Mouse (Mus musculus): ENCODE measurements at regions not wholly inside any gene's neighbourhood (a gene's known extent, or its start where the extent isn't known, plus 50 kb on each side); places are given as distances from the start of the nearest gene placed in this dataset.

DNA sequence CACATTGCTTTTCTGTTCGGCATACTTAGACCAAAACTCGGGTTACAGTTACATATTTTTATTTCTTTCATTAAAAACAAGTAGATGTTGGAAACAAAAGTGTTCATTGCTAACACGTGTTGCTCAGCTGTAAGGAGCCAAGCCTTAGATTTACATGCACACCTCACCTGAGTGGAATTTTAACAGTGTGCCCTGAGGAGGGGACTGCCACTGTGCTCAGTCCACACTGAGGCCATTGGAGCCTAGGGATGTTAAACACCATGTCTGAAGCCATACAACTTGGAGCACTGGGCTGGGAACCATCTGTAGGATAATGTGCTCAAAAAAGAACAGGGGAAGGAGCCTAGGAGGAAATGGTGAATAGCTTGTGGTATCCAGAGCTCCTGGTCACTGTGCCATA lies 233.5 kb downstream of the Irs2 start:
- no peak for DNase-seq (ENCODE audit: low read depth, low spot score)

DNA sequence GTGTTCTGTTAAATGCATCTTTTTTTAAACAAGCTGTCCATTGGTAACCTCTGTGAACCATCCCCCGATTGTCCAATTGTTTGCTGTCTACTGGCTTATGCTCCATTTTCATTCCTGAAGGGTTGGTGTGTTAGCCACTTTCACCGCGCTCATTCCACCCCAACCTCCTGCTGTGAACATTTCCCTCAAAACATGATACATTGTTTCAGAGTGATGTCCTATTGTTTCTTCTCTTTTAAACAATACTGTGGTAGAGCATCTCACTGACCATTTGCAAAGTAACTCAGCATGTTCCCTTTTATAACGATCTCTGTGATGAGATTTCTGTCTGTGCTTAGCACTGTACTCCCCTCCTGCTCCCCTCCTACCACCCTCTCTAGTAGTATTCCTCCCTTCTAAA lies 240.1 kb downstream of the Irs2 start:
- no peak for DNase-seq (ENCODE audit: low read depth, low spot score)

DNA sequence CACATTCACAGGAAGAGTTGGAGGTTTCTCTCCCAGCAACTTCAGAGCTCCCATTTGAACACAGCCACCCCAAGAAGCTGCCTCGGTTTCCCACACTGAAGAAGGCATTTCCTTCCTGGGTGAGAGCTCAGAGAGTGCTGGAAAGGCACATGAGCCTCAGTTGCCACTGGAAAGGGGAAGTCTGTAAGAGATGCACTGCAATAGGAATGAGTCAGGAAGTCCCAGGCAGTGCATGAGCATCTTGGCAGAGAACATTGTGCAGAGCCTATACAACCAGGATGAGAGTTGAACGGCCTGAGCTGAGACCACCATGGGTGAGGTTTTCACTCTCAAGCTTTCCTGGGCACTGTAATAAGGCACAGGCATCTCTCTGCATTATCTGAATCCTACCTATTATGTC lies 244.4 kb downstream of the Irs2 start:
- no peak for DNase-seq (ENCODE audit: low read depth, low spot score)

DNA sequence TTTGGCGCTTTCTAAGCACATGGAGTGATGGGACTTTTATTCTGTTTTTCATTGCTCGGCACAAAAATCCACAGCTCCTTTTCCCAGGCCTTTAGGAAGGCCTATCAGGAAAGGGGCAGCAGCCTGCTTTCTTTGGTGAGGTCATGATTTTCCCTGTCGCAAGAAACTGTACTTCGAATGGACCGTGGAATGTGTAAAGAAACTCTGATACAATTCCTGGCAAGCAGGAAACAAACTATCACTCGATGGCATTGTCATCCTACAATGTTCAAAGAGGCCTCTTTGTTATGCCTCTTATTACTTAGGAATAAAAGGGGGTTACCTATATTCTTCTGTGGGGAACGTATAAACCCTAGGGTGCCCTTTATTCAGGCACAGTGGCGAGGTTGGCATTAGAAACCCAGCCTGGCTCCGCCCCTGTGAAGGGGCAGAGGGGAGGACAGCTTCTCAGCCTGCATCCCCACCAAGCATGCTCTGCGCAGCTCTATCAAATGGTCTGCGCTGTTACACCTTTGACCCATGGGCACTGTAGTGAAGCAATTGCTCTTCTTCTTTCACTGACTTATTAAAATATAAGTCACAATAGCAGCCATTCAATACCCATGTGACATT lies 246.5 kb downstream of the Irs2 start:
- no peak for DNase-seq (ENCODE audit: low read depth, low spot score)

DNA sequence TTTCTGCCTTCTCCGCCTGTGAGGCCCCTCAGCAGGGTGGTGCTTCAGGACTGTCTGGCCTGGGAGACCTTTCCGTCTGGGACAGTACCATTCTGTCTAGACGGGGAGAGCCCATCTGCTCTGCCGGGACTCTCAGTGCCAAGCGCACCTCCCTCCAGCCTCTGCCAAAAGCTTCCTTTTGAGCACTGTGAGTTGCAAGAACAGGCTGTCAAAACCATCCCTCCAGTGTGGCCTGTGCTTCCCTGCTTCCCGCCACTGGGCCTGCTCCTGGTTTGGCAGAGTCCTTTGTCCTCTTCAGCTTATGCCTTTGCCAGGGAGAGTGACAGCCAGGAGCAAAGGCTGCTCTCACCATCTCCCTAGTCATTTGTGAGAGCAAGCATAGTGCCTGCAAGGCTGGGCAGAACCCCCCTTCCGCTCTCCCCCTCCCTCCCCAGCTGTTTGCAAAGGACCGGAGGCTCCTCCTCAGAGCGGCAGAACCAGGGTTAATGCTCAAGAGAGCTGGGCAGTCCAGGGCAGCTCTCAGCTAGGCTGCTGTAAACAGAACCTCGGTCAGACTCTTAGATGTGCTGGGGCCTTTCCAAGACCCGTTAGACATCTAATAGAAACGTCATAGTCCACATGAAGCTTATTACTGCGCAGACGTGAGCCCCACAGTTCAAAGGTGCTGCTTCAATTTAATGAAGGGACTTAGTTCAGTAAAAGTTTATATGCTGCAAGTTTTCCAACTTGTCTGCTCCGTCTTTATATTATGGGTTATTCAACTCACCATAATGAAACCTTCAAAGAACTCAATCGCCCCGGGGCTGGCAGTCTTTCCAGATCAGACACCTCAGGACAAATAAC lies 247.2 kb downstream of the Irs2 start:
- no peak for DNase-seq (ENCODE audit: low read depth, low spot score)

DNA sequence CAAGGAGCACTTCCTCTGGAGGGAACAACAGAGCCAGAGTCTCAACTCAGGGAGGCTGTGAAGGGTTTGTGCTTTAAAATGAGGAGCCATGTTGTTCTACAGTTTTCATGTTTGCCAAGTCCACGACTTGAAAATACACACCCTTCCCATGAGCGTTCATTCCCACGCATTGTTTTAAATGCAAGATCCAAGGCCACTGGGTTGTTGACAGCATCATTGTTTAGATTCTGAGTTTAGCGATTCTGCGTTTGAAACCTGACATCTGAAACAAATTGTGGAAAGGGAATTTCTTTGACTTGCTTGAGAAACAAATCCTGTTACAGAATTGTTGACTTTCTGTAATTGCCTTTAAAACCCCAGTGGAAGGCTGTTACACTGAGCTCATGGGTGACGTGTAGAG lies 248.0 kb downstream of the Irs2 start:
- DNase-seq (ENCODE audit: low read depth, low spot score): no peak

DNA sequence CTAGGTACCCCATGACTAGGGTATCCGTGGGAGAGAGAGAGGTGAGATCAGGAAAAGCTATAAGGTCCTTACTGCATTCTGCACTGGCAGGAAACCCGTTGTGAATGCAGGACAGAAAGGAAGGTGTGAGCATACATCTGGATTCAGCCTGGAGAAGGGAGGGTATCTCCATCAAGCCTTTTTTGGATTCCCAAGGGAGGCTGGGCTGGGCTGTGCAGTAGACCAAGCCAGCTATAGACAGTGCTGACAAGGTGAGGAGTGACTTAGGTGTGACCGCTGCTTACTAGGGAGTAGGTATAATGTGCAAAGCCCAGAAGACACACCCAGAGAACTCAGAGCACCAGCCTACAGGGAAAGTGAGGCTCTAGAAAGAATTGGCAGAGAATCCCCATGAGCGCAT lies 250.1 kb downstream of the Irs2 start:
- DNase-seq (ENCODE audit: low read depth, low spot score): no peak

DNA sequence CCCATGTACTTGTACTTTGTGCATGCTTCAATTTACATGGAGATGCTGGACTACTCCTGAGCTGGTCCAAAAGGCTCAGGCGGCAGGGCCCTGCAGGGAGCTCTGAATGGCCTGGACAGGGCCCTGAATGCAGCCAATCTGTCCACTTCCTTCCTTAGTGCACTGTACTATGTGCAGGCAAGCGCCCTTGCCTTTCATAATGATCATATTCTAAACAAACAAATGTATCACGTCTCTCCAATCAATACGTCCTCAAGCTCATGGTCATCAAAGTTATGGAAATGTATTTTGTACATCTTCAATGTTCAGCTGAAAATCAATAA lies 253.3 kb downstream of the Irs2 start:
- DNase-seq (ENCODE audit: low read depth, low spot score): no peak

DNA sequence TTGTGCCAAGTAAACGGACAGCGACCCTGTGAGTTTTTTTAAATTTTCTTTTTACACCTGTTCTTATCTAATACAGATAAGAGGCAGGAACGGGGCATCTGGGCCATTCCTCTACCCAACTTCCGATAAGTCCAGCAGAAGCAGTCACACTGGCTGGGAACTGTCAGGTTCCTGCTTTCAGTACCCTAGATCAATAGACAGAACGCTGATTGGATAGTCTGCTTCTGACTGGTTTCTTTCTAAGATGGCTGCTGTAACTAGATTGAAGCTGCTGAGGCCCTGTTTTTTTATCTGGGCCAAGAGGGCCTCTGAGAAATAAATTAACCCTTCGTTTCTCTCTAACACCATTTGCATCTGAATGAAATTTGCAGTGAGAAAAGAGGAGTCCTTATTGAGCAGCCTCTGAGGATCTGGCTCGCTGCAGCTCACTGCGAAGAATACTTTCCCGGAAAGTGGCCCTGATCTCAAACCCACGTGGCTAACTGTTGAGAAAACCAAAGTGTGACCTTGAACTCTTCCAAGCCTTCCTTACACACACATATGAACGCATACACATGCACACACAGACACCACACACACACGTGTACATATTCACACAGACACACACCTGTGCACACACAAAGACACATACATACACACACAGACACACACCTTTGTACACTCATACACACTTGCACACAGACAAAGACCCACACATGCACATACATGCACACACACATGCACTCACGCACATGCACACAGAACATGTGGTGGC lies 253.8 kb downstream of the Irs2 start:
- DNase-seq (ENCODE audit: low read depth, low spot score): no peak

DNA sequence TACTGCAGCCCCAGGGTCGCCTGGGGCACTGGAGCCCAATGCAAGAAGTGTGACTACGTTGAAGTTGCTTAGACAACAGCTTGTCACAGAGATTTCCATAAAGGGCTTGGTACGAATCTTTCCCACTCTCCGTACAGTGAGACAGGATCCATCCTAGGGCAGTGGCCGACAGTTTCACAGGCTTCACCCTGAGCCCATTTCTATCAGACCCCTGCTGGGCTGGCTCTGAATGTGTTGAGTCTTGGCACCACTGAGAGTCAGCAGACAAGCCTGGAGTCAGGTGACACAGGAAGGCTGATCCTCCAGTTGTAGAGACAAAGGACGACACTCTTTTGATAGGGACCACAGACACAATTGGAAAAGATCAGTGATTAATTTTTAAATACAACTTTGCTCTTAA lies 255.2 kb downstream of the Irs2 start:
- no peak for DNase-seq (ENCODE audit: low read depth, low spot score)

DNA sequence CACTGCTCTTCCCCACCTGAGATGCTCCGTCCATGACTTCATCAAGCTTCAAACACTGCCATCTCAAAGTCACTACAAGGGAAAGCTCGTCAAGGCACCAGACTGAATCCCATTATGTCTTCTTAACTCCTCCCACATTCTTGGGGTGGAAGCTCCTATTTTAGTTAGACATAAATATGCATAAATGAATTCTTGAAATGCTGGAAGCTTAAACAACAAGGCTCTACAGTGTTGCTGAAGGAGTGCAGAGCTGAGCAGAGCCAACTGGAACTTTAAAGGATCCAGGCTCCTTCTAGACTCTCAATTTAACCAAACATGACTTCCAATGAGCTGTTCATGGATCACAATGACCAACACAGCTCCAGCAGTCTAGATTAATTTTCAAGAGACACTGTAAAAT lies 261.1 kb downstream of the Irs2 start:
- DNase-seq (ENCODE audit: low read depth, low spot score): no peak

DNA sequence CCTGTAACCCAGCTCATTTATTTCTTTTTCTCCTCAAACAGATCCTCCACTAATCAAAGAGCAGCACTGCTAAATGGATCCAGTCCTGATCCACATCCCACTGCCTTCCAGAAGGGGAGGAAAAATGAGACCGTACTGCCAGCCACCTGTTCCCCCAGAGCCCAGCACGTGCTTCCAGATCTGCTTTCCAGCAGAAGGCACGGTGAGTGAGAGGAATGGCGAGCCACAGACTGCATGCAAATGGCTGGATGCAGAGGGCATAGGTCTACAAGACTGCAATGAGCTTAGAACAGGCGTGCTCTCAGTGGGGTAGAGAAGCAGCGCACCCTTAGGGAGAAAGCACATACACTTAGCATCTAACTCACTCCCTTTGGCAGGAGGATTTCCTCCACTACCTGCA lies 265.0 kb downstream of the Irs2 start:
- DNase-seq (ENCODE audit: low read depth, low spot score): no peak

DNA sequence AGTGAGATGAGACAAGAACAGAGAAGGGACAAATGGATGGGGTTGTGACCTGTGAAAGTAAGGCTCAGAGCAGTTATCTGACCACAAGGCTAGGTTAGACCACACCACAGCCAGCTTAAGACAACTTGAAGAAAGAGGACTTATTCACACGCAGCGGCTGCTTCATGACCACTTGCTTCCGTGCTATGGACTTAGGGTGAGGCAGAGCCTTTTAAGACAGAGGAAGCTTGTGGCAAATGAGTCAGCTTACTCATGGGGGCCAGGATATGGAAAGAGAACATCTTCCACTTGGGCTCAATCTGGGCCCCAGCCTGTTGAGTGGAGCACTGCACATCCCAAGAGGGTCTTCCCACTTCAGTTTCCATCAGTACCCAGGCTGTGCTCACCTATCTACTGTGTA lies 267.4 kb downstream of the Irs2 start:
- DNase-seq (ENCODE audit: low read depth, low spot score): no peak

DNA sequence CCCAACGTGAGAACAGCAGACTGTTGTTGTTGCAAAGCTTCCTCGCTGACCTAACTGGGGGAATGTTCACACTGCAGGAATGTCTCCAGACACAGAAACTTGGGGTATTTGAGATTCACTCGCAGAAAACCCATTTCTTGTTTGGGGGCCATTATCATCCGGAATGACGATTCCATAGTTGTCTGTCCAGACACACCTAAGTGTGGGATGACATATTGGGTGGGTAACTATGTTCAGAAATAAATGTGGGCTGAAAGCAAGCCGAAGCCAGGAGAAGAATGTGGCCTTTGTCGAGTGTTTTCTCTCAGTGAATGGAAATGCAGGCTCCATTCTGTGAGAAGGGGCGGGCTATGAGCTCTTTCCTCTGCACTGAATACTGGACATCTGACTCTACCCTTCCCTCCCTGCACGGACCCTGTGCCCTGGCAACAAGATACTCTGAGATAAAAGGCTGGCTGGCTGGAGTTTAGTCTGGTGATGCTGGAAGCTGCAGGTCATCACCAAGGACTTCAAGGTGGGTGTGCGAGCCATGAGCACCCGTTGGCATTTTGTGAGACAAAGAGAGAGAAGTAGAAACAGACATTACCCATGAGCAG lies 269.7 kb downstream of the Irs2 start:
- no peak for DNase-seq (ENCODE audit: low read depth, low spot score)

DNA sequence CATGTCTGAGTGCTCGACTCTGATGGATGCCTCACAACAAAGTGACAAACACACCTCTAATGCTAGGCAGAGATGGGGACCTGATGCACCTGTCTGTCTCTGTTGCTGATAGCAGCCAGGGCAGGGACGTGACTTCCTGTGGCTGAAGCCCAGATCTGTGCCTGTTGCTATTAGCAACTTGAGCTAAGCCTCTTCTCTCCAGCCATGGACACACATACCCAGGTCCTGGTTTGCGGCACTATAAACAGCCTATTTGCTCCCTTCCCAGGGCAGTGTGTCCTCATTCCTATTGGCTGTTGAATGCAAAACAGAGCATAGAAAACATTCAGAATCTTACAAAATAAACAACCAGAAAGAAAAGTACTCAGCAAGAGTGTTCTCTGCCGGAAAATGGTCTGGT lies 273.5 kb downstream of the Irs2 start:
- no peak for DNase-seq (ENCODE audit: low read depth, low spot score)

DNA sequence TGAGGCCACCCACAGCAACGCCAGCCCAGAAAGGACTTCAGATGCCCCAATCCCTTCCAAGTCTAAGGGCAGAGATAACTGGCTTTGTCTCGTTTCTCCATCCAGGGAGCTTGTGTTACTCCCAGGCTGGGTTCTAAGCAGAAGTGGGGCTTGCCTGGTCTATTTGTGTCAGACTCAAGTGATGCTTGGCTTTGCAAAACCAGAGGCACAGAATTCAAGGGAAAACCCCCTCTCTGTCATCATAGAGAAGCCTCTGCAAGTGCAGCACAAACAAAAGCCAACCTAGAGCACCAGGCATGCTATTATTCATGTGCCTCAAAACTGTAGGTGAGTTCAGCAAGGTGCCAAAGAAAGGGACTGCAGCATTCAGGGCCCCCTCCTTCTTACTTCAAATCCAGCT lies 284.9 kb downstream of the Irs2 start:
- no peak for DNase-seq (ENCODE audit: low read depth, low spot score)

DNA sequence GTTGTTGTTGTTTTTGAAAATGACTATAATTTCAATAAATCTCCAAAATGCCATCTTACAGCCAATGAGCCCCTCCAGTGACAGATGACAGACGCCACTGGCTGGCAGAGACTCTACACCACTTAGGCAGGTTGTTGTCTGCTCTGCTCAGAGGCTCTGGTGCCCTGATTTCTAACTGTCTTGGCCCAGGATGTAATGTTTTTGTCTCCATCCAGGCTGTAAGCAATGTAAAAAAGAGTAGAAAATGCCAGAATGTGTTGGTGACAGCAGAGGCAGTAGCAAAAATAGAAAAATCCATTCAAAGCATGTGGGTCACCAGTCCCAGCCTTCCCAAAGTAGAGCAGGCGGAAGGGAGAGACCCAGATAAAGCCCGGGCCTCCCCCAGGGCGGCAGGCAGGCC lies 285.5 kb downstream of the Irs2 start:
- no peak for DNase-seq (ENCODE audit: low read depth, low spot score)

DNA sequence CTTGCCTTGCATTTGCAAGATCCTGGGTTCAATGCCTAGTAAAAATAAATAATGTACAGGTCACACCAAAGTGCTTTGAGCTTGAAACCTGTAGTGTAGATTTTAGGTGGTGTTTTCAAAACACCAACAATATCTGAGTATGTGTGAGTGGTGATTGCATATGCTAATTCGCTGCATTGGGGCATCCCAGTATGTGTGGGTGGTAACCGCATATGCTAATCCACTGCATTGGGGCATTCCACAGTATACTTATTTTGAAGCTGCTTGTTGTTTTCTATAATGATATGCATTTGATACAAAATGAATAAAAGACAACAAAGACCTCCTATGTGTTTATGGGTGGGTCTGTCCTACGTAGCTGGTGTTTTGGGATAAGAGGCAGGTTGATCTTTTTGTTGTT lies 285.9 kb downstream of the Irs2 start:
- DNase-seq (ENCODE audit: low read depth, low spot score): peak; percentile 6

DNA sequence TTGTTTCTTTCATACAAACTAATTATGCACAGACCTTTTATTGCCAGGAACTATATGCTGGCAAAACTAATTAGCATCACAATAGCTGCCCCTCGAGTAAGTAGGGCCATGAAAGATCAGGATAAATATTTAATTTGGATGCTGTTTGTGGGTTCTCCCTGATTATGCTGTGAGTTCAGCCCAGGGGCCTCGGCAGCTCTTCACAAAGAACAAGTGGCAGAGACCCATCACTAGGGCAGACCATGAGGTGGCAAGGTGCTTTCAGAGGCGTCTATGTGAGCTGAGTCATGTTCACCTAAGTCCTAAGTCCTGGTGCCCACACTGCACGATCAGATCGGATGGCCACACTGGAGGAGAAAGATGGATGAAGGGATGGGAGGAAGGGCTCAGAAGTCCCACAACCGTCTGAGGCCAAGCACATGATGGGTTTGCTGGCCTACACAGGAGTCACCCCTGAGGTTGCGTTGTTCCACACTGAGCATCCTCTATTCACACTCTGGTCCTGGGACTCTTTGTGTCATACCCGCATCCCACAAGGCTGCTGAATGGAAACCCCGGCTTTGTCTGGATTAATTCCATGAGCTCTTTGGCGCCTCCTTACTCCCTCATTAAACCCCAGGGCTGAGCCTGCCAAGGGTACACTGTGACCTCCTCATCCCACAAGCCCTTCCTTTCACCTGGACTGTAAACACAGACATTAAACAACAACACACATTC lies 287.0 kb downstream of the Irs2 start:
- DNase-seq (ENCODE audit: low read depth, low spot score): no peak

DNA sequence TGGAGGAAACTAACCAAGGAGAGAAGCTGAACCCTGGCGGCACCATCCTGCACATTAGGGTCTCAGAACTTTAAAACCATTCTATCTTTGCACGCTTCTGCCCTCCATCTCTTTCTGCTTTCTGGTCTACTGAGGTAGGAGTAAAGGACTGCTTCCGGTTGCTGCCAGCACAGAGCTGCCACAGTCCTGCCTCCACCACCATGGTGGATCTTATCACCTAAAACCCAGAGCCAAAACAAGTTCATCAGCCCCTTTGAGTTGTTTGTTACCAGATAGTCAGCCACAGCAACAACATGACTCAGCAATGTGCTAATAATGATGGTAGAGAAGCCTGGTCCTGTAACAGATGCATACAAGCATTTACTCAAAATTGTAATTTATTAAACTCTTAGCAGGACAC lies 287.9 kb downstream of the Irs2 start:
- DNase-seq (ENCODE audit: low read depth, low spot score): no peak

DNA sequence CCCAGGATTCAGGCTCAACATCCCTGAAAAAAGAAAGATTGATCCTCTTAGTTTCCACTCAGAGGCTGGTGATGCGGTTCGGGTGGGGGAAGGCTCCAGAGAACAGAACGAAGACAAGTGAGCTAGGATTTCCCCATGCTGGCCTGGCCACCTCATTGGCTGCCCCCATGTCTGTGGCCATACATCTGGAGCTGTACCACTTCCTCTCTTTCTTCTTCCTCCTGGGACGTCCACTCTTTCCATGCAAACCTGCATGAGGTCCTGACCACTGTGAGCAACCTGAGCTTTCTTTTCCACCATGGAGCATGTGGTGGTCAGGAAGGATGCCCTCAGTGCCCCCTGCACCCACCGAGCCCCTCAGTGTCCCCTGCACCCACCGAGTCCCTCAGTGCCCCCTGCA lies 288.8 kb downstream of the Irs2 start:
- no peak for DNase-seq (ENCODE audit: low read depth, low spot score)

DNA sequence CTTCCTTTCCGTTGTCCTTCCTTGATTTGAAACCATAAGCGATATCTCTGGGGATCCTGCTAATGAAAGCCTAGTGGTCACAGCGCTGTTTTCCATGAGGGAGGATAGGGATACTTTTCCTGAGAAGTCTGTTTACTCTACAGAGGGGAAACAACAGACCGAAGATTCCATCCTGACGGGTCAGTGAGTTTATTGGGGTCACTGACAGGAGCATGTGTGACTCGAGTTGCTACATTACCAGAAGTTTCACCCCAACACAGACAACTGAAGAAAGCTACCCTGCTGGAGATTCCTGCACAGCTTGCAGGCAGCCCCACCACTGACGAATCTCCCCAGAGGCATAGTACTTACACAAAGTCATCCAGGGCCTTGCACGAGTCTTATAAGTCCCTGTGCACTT lies 291.0 kb downstream of the Irs2 start:
- DNase-seq (ENCODE audit: low read depth, low spot score): no peak

Data from CD4-positive, CD25-positive, alpha-beta regulatory T cell, adult 2 months (primary cell).